Mouse (Mus musculus): ENCODE measurements around the gene Nap1l5. TPM values are rescaled to one million over a fixed set of nuclear protein-coding genes. Genes with fewer than 3 reads are reported as not detected.

The Nap1l5 gene
- 100 to 1,000 TPM; 337 to 344 TPM for total RNA-seq (2021)
- long read RNA-seq, experiment 1, transcript Nap1l5-201 (1 exons, 1,844 nt): major isoform, 282 of 289 reads
- long read RNA-seq, experiment 1, partial matches to known transcripts: 0 of 289 reads
- long read RNA-seq, experiment 1, other reads (novel, unspliced or antisense): 5 of 289 reads
- long read RNA-seq, experiment 2, transcript Nap1l5-201 (1 exons, 1,844 nt): major isoform, 219 of 225 reads
- long read RNA-seq, experiment 2, partial matches to known transcripts: 0 of 225 reads
- long read RNA-seq, experiment 2, other reads (novel, unspliced or antisense): 4 of 225 reads

DNA sequence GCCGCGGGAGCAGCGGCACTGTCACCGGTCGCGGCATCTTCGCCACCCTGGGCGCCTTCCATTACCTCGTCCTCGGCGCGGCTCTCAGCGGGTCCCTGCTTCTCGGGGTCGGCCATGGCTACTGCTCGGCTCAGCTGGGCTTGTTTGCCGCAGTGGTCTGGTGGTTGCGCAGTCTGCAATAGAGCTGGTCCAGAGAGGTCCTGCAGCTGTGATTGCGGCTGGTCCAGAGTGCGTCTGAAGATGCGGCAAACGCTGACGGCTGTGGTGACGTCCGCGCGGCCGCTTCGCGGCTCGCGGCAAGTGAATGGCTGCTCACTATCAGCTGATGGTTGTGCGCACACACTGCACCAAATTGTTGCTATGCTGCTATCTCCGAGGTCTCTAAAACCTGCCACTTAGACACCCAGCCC, at the start of gene Nap1l5:
Nap1l5 (minus strand) TSS at position 225 of the 410 bp plus-strand sequence.
- intact Hi-C loops (cut with DNase I): loop anchor here (1.0 to 5.0 kb wide), 2 partner anchors 26 to 40 kb away; no protein-coding TSS in a partner anchor
- Histone ChIP-seq H3K4me3 (peak within 1 kb of the TSS; percentile 66), H3K27ac (peak within 1 kb of the TSS; percentile 92)
- DNase-seq (ENCODE audit: extremely low spot score in 1 of 2, low spot score in 2 of 2): peak; percentile 78 to 80
- no peak for TF ChIP-seq CTCF (IDR thresholded peaks at IDR 0.05)

DNA sequence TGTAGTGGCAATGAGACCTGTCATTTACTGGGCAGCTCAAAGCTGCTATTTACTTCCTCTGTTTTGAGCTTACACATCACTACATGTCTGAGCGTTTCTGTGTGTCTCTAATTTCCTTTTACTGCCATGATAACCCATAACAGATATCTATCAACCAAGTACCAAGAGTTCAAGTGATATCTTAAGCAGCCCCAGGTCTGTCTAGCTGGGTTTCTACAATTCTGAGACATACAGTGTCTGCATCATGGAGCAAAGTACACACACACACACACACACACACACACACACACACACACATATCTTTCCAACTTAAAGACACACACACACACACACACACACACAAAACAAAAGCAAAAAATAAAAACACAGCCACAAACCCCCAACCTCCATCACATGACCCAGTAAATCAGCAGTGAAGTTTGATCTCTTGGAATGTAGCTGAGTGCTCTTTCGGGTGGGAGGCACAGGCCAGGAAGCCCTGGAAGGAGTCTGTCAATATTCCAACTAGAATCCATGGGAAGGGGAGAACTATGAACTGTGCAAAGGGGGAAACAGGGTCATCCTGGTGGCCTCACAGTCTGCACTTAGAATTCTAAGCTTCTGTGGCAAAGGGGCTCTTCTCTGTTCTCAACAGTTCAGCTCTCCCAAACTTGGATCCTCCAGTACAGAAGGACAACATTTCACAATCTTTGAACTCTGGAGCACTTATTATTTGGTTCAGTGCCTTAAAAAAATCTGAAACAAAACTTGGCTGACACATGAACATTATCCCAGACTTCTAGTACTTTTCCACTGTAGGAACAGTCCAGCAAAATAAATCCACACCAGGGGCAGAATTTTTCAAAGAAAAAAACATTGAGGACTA, 44.5 kb upstream of the Nap1l5 start:
- DNase-seq (ENCODE audit: extremely low spot score in 1 of 2, low spot score in 2 of 2): no peak
- no peak overlapping the region for H3K27ac ChIP-seq
- intact Hi-C loops (cut with DNase I): no loop called here
- TF ChIP-seq CTCF (IDR thresholded peaks at IDR 0.05): no peak
- no peak overlapping the region for H3K4me3 ChIP-seq

DNA sequence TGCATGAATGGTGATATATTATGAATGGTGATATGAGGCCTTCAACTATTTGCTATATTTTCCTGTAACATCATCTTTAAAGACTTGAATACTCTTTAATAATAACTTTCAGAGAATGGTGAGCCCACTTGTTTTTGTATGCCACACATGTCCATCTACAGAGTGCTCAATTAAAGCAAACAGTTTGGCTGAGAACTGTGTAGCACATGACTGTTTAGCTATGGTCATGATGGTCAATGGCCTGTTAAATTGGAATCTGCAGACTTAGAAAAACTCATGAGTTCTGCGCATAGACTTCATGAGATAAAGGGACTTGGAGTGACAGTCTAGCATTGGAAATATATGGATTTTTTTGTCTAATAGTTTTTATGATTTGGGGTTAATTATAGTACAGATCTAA, 43.5 kb upstream of the Nap1l5 start:
- no peak for TF ChIP-seq CTCF (IDR thresholded peaks at IDR 0.05)
- no peak overlapping the region for H3K4me3 ChIP-seq
- DNase-seq (ENCODE audit: extremely low spot score in 1 of 2, low spot score in 2 of 2): no peak
- no peak overlapping the region for H3K27ac ChIP-seq
- intact Hi-C loops (cut with DNase I): no loop called here

DNA sequence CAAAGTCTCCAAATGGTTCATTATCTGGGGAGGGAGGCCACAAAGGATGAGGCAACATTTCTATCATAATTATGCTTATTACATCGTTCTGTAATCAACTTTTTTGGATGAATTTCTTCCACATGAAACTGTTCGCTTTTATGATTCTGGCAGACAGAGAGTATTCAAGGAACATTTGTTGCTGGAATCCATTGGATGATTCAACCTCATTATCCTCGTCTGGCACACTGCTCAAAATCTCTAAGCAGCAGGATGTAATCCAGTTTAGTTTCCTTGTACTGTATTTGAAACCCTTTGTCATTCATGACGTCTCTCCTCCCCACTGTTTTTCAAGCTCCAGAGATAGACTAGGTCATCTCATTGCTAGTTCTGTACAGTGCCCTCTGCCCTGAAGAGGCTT, 40.0 kb upstream of the Nap1l5 start:
- TF ChIP-seq CTCF (IDR thresholded peaks at IDR 0.05): no peak
- H3K4me3 ChIP-seq: no peak overlapping the region
- intact Hi-C loops (cut with DNase I): loop anchor here (5.0 kb wide), 1 partner anchor 40 kb away; the partner anchor contains the start of gene Nap1l5
- no peak for DNase-seq (ENCODE audit: extremely low spot score in 1 of 2, low spot score in 2 of 2)
- peak overlapping the region; percentile 65; the same call in 1 of the 2 replicates for H3K27ac ChIP-seq

DNA sequence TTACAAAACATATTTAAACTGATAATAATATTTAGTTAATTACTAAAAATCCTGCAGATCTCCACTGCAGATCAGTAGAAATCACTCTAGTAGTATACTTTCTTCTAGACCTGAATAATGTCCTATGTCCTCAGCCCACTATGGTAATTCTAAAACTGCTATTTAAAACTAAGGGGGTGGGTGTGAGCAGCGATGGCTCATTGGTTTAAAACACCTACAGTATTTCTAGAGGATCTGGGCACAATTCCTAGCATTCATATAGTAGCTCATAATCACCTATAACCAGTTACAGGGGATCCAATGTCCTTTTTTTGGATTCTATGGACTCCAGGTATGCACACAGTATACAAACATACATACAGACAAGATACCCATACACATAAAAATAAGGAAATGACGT, 39.4 kb upstream of the Nap1l5 start:
- intact Hi-C loops (cut with DNase I): loop anchor here (5.0 kb wide), 1 partner anchor 39 kb away; the partner anchor contains the start of gene Nap1l5
- TF ChIP-seq CTCF (IDR thresholded peaks at IDR 0.05): no peak
- peak overlapping the region; percentile 65 for H3K27ac ChIP-seq
- no peak for DNase-seq (ENCODE audit: extremely low spot score in 1 of 2, low spot score in 2 of 2)
- no peak overlapping the region for H3K4me3 ChIP-seq

DNA sequence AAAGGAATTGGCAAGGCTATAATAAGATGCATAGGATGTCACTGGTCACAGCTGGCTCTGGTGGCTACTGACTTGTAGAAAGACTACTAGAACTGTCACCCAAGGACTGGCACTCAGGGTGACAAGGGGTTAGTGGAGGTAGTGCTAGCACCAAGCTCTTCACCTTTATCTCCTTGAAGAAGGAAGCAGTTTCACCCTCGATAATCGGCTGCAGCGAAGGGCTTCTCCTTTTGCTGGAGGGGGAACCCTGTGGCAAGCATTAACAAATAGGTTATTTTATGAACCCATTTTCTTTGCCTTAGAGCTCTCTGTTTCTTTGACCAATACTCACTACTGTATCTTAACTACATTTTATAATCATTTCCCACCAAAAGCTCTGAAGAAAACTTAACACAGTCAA, 37.1 kb upstream of the Nap1l5 start:
- no peak overlapping the region for H3K27ac ChIP-seq
- no peak for TF ChIP-seq CTCF (IDR thresholded peaks at IDR 0.05)
- intact Hi-C loops (cut with DNase I): no loop called here
- H3K4me3 ChIP-seq: no peak overlapping the region
- no peak for DNase-seq (ENCODE audit: extremely low spot score in 1 of 2, low spot score in 2 of 2)

DNA sequence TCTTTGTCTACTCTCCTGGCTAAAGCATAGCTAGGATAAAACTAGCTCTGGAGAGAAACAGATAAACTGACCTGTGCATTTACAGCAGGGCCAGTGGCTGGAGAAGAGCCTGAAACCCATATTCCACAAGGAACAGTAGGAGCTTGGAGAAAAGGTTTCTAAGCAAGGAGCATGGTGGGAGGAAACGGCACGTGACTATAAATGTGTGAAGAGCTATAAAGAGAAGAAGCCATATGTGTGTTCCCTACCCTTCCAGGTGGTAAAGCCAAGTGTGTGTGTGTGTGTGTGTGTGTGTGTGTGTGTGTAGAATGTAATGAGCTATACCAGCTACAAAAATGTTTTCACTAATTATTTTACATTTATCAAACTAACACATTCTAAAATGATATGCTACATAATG, 35.4 kb upstream of the Nap1l5 start:
- TF ChIP-seq CTCF (IDR thresholded peaks at IDR 0.05): no peak
- intact Hi-C loops (cut with DNase I): no loop called here
- no peak for DNase-seq (ENCODE audit: extremely low spot score in 1 of 2, low spot score in 2 of 2)
- H3K4me3 ChIP-seq: no peak overlapping the region
- peak overlapping the region; percentile 54 for H3K27ac ChIP-seq

DNA sequence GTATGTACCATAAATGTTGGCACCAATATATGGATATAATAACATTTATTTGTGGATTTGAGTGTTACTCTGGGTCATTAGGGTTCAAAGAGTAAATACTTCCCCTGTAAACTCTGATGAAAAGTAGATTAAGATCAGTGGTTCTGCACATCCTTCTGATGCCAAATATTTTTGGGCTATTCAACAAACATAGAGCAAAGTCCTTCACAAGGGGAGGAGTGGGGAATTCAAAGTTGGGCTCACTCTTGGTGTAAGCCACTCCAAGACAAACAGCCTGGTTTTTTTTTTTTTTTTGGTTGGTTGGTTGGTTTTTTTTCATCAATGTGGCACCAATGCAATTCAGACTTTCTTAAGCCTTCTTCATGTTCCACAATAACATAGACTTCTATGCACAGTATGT, 30.9 kb upstream of the Nap1l5 start:
- intact Hi-C loops (cut with DNase I): no loop called here
- no peak overlapping the region for H3K4me3 ChIP-seq
- TF ChIP-seq CTCF (IDR thresholded peaks at IDR 0.05): no peak
- no peak for DNase-seq (ENCODE audit: extremely low spot score in 1 of 2, low spot score in 2 of 2)
- H3K27ac ChIP-seq: no peak overlapping the region

DNA sequence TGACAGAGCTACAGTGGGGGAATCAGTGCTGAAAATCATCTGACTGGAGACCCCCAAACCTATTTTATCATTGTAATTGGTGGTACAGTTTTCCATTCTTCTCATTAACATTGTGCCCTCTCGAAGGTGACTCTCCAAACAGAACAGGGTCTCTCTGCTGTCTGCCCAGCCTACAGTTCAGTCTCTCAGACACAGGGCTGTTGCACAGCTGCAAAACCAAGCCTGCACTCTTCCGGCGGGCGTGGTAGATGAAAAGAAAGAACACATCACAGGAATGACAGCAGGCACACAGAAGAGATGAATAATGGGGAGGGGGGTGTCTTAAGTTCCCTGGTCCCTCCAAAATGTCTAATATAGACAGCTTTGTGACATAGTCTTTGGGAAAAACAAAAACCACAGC, 27.3 kb upstream of the Nap1l5 start:
- no peak for TF ChIP-seq CTCF (IDR thresholded peaks at IDR 0.05)
- intact Hi-C loops (cut with DNase I): loop anchor here (5.0 kb wide), 1 partner anchor 88 kb away; the partner anchor contains the start of gene Fam13a
- peak overlapping the region; percentile 88 for H3K27ac ChIP-seq
- no peak for DNase-seq (ENCODE audit: extremely low spot score in 1 of 2, low spot score in 2 of 2)
- no peak overlapping the region for H3K4me3 ChIP-seq

DNA sequence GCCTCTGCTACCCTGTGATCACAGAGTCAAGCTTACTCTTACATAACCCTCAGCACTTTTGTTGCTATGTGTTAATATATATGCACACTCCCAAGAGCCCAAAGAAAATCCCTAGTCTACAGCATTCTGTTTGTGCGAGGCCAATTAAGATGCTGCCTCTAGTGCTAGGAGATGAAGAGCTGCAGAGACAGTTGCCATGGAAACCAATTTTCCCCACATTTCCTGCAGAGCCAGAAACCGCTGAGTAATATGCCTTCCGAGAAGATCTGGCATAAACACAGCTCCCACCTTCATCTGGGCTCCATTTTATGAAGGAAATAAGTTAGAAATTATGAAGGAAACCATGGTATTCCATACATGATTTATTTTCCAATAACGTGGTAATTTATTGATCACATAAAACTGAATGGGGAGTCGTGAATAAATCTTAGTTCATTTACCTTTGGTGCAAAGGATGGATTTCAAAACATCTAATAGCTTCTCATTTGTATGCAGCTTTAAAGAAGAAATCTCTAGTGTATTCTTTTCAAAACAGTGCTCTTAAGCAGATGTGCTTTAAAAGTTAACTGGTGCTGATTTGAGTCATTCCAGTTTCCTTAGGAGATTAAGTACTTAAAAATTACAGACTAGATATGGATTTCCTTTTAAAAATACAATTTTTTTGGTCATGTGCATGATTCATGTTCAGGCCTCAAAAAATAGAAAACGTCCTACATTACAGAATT, 26.5 kb upstream of the Nap1l5 start:
- TF ChIP-seq CTCF (IDR thresholded peaks at IDR 0.05): peak; percentile 12
- peak; percentile 45 to 74 for DNase-seq (ENCODE audit: extremely low spot score in 1 of 2, low spot score in 2 of 2)
- intact Hi-C loops (cut with DNase I): loop anchor here (1.0 to 5.0 kb wide), 2 partner anchors 27 to 89 kb away; partner anchors contain the start of gene Fam13a
- H3K27ac ChIP-seq: peak overlapping the region; percentile 88
- H3K4me3 ChIP-seq: no peak overlapping the region

DNA sequence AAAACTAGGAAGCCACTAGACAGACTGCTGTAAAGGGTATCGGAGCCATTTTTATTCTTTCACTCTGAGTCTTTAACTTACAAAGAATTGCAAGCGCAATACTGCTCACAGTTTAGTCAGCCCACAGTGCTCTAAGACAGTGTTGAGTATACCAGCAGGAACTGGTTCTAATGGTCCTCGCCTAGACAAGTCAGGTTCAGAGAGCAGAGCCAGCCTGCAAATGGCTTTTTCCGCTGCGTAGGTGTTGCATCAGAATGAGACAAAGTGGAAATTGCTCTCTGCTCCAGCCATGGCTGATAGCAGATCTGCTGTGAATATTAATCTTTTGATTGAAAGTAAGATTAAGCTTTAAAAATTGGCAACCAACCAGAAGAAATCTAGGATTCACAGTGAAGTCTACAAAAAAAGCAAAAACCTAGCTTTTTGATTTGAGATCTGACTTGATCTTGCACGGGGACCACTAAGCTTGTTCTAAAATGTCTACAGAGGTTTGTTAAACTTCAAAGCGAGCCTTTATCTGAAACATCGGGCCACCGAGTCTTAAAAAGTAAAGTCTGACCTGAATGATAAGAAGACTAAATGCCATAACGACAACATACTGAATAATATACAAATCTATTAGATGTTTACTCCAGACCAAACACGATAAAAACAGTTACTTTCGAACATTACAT, 25.8 kb upstream of the Nap1l5 start:
- peak overlapping the region; percentile 86 for H3K27ac ChIP-seq
- intact Hi-C loops (cut with DNase I): loop anchor here (1.0 to 5.0 kb wide), 2 partner anchors 26 to 90 kb away; partner anchors contain the start of gene Fam13a
- TF ChIP-seq CTCF (IDR thresholded peaks at IDR 0.05): no peak
- H3K4me3 ChIP-seq: no peak overlapping the region
- DNase-seq (ENCODE audit: extremely low spot score in 1 of 2, low spot score in 2 of 2): peak in 1 of 2 experiments; percentile 27
